Mouse (Mus musculus): ENCODE measurements around the gene Col19a1. TPM values are rescaled to one million over a fixed set of nuclear protein-coding genes. Genes with fewer than 3 reads are reported as not detected.
A peak's percentile ranks its signal among the peaks of the same experiment; 100 is the strongest.

Gene Col19a1
- total RNA-seq, 2 experiments from 2014 or later = 33.8 to 39.0 TPM

- intact Hi-C loops (cut with DNase I) = no loop called here
- peak; percentile 24 to 35 for DNase-seq (ENCODE audit: low spot score in 2 of 2)
Measured at GRCm38 (mm10) chr1:24349462-24350217, 237.6 kb downstream of the Col19a1 start.

GRCm38 (mm10) chr1:24347621-24348160, 239.6 kb downstream of the Col19a1 start:
- no peak for DNase-seq (ENCODE audit: low spot score in 2 of 2)
- intact Hi-C loops (cut with DNase I) = no loop called here

- intact Hi-C loops (cut with DNase I) = no loop called here
- no peak for DNase-seq (ENCODE audit: low spot score in 2 of 2)
Measured at GRCm38 (mm10) chr1:24337556-24338275, 249.6 kb downstream of the Col19a1 start.

- DNase-seq (ENCODE audit: low spot score in 2 of 2) = no peak
- intact Hi-C loops (cut with DNase I) = no loop called here
Measured at GRCm38 (mm10) chr1:24336051-24336450, 251.2 kb downstream of the Col19a1 start.

- no peak for DNase-seq (ENCODE audit: low spot score in 2 of 2)
- intact Hi-C loops (cut with DNase I) = no loop called here
Measured at GRCm38 (mm10) chr1:24316961-24317589, 270.2 kb downstream of the Col19a1 start.

GRCm38 (mm10) chr1:24316490-24316889, 270.8 kb downstream of the Col19a1 start:
- intact Hi-C loops (cut with DNase I) = no loop called here
- DNase-seq (ENCODE audit: low spot score in 2 of 2) = no peak

- intact Hi-C loops (cut with DNase I) = no loop called here
- no peak for DNase-seq (ENCODE audit: low spot score in 2 of 2)
Measured at GRCm38 (mm10) chr1:24310847-24311246, 276.4 kb downstream of the Col19a1 start.

- no peak for DNase-seq (ENCODE audit: low spot score in 2 of 2)
- intact Hi-C loops (cut with DNase I) = no loop called here
Measured at GRCm38 (mm10) chr1:24310193-24310592, 277.1 kb downstream of the Col19a1 start.

GRCm38 (mm10) chr1:24303077-24303476, 284.2 kb downstream of the Col19a1 start:
- no peak for DNase-seq (ENCODE audit: low spot score in 2 of 2)
- intact Hi-C loops (cut with DNase I) = no loop called here

- intact Hi-C loops (cut with DNase I) = no loop called here
- peak; percentile 61 to 72 for DNase-seq (ENCODE audit: low spot score in 2 of 2)
Measured at GRCm38 (mm10) chr1:24302674-24303073, 284.6 kb downstream of the Col19a1 start.

GRCm38 (mm10) chr1:24300700-24301099, 286.6 kb downstream of the Col19a1 start:
- no peak for DNase-seq (ENCODE audit: low spot score in 2 of 2)
- intact Hi-C loops (cut with DNase I) = no loop called here

- no peak for DNase-seq (ENCODE audit: low spot score in 2 of 2)
- intact Hi-C loops (cut with DNase I) = no loop called here
Measured at GRCm38 (mm10) chr1:24294979-24295942, 292.0 kb downstream of the Col19a1 start.

GRCm38 (mm10) chr1:24292515-24292914, 294.8 kb downstream of the Col19a1 start:
- DNase-seq (ENCODE audit: low spot score in 2 of 2) = no peak
- intact Hi-C loops (cut with DNase I) = no loop called here

- intact Hi-C loops (cut with DNase I) = no loop called here
- DNase-seq (ENCODE audit: low spot score in 2 of 2) = no peak
Measured at GRCm38 (mm10) chr1:24286360-24286759, 300.9 kb downstream of the Col19a1 start.

- intact Hi-C loops (cut with DNase I) = no loop called here
- no peak for DNase-seq (ENCODE audit: low spot score in 2 of 2)
Measured at GRCm38 (mm10) chr1:24267022-24267421, 320.2 kb downstream of the Col19a1 start.

- intact Hi-C loops (cut with DNase I) = no loop called here
- no peak for DNase-seq (ENCODE audit: low spot score in 2 of 2)
Measured at GRCm38 (mm10) chr1:24261181-24261580, 326.1 kb downstream of the Col19a1 start.

- intact Hi-C loops (cut with DNase I) = no loop called here
Measured at GRCm38 (mm10) chr1:24259419-24259818, 327.9 kb downstream of the Col19a1 start.

GRCm38 (mm10) chr1:24257961-24258360, 329.3 kb downstream of the Col19a1 start:
- intact Hi-C loops (cut with DNase I) = no loop called here
- no peak for DNase-seq (ENCODE audit: low spot score in 2 of 2)

More at GRCm38 (mm10) chr1:24259419-24259818, 327.9 kb downstream of the Col19a1 start:
- DNase-seq (ENCODE audit: low spot score in 2 of 2) = no peak

- DNase-seq (ENCODE audit: low spot score in 2 of 2) = peak; percentile 64 to 75
- intact Hi-C loops (cut with DNase I) = loop anchor here (5.0 to 10.0 kb wide), 5 partner anchors 112 to 542 kb away; partner anchors contain the start of gene B3gat2
Measured at GRCm38 (mm10) chr1:24249105-24249664, 338.1 kb downstream of the Col19a1 start.
